Mouse (Mus musculus) urinary bladder, adult 2 months (tissue): Measurements from ENCODE around the gene Srrm3. TPM values are rescaled to one million over a fixed set of nuclear protein-coding genes. Genes with fewer than 3 reads are reported as not detected.

Experiments used
- DNase-seq: peaks from one replicate; pipeline ENCODE4 v3.0.0; 2022; ENCODE audit warnings: low spot score
- polyA plus RNA-seq: library from polyadenylated mRNA; depleted of rRNA; stranded (reverse); fragments of >200 nt; gene quantifications from 2 replicates; pipeline ENCODE4 v1.2.3, GENCODE M21; 2012

Srrm3 gene
- polyA plus RNA-seq, 1 experiment, result 0.12 TPM

DNA sequence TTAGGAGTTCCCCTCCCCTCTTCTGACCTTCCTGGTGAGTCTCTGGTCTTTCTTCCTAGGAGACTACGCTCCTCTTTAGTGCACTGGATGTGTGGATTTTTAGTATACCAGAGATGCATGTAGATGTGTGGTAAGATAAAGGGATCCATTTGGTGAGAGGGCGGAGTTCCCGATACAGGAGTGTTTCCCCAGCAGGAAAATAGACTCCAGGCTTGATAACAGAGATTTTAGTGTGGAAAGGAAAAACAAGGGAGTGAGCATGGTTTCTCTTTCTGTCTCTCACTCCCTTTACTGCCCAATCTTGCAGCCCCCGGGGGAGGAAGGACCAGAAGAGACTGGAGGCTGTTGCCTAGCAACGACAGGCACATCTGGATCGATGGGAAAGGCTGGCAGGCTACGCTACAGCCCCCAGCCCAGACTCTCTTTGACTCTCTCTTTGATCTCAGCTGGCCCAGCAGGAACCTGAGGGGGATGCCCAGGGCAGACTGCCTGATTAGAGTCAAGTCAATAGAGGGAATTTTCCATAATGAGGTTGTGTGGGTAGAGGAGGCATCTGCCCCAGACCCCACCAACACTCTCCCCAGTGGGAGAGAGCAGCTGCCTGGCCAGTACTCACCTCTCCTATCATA, 15.7 kb downstream of the Srrm3 start:
- no peak for DNase-seq

DNA sequence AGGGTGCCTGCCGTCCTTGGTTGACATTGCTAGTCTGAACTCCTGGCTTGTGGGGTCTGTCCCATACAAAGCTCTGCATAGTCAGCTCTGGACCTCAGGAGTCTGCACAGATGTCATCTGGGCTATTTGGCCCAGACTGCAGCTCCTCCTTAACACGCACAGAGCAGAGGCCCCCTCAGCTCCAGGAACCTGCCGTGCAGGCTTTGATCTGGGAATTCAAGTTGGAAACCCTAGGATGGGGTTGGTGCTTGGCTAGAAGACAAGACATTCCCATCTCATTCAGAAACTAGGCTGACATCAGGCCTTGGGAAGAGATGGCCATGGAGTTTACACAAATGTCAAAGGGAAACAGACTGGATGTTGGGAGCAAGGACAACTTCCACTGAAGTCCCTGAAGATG, 17.8 kb downstream of the Srrm3 start:
- DNase-seq, result no peak

DNA sequence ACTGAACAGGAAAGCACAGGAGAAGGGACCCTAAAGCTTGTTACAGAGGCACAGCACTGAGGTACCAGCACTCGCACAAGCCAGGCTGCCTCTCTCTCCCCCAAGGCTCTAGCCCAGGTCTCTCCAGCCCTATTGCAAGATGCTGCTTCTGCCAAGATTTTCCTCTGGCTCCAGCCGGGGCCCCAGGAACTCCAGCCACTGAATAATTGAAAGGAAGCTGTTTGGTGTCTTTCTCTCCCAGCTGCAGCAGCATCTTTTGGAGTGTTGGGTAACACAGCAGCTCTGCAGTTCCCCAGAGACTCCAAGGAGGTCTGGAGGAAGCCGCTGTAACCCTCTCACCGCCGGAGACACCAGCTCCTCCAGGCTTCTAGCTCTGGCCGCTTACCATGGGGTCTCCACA, 19.5 kb downstream of the Srrm3 start:
- no peak for DNase-seq

DNA sequence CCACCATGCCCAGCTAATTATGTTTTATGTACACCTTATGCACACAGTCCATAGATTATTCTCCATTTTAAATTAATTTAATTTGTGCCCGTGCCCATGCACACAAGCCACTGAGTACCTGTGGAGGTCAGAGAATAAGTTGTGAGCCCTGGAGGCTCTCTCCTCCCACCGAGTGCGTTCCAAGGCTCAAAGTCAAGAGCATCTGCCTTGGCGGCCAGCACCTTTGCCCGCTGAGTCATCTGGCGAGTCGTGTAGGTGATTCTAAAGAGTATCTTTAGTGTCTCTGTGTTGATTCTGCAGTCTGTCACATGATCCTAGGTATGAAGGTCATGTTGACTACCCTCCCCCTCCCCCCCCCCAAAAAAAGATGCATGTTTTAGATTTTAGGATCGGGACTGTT, 22.7 kb downstream of the Srrm3 start:
- no peak for DNase-seq

DNA sequence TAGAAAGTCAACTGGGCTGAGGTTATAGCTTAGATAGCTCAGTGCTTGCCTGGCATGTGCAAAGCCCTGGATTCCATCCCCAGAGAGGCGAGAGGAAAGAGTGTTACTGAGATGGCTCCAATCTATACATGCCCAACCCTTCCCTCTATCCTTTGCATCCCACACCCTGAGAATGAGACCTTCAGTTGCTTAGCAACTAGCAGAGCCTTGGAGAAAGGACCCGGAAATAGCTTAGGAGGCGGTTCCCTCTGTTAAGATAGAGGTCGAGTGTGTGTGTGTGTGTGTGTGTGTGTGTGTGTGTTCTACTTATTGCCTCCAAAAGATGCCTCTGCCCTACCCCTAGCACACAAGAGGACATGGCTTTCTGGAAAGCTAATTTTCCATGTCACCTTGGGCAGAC, 26.0 kb downstream of the Srrm3 start:
- DNase-seq, result no peak

DNA sequence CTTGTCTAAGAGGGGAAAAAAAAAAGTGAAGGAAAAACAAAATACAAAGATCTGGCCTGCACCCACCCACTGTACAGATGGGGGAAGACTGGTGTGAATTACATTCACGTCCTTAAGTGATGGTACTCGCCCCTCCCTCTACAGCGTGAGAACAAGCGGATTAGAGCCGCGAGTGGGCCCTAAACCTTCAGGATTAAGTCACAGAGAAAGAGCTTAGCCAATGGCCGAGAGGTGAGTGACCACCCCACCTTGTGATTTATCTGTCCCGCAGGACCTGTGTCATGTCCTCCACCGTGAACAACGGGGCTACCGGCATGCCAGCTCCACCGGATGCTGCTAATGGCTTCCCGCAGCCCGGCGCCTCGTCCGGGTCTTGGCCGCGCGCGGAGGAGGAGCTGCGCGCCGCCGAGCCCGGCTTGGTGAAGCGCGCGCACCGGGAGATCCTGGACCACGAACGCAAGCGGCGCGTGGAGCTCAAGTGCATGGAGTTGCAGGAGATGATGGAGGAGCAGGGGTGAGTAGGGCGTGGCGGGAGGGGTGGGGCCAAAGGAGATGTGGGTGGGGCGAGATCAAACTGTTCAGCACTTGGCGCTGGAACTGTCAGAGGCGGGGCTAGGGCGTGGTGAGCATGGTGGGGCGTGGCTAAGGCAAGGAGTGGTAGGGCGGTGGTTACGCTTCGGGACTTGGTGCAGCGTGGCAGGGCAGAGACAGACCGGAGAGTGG, 28.2 kb downstream of the Srrm3 start:
- no peak for DNase-seq

DNA sequence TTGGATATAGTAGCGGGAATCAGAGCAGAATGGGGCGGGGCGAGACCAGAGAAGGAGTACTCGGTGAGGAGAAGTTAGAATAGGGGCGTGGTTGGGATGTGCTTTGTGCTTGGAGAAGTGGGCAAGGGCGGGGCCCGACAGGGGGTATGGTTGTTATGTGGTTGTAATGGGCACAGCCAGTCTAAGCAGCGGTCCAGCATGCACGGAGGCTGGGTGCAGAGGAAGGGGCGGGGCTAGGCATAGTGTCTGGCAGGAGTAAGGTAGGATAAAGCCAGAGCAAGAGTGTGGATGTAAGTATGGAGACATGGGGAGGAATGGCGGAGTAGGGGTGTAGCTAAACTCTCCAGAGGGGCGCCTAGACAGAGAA, 28.8 kb downstream of the Srrm3 start:
- no peak for DNase-seq

DNA sequence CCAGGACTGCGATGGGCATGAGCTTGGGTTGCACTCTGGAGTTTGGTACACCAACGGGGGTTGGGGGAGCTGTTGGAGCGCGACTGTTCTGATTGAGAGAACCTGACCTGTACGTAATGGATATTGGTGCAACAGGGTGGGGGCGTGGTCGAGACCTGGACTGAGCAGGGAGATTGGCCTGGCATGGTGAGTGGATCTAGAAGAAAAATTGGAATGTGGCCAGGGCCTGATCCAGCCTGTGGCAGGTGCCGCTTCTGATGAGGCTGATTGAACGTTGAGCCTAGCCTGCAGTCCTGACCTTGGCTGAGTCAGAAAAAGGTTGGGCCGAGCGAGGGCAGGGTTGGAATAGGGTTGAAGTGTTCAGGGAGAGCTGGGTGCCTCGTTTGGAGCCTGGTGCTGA, 29.3 kb downstream of the Srrm3 start:
- no peak for DNase-seq

DNA sequence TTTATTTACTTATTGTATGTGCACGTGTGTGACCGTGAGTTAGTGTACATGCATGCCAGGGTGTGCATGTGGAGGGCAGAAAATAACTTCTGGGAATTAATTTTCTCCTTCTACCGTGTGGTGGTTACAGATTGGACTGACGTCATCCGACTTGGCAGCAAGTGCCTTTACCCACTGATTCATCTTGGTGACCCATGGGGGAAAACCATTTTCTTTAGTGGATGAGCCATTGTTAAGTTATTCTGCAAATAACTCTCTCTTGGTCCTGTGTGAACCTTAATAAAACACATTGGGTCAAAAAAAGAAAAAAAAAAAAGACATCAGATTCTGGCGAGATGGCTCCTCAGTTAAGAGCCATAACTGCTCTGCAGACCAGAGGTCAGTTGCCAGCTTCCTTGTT, 35.0 kb downstream of the Srrm3 start:
- DNase-seq, result no peak

DNA sequence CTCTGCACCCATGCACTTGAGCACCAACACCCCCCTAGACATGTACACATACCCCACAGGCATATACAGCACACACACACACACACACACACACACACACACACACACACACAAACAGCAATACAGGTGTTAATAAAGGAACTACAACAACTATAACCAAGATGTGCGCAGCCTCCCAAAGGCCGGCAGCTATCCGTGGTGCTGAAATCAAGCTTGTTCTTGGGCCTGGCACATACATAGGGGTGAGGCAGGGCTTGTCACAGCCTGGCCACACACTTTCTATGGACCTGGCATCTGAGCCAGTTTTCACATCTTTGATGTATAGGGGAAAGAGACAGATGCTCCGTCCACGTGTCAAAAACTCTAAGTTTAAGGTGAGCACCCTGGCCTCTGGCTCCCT, 36.7 kb downstream of the Srrm3 start:
- no peak for DNase-seq

DNA sequence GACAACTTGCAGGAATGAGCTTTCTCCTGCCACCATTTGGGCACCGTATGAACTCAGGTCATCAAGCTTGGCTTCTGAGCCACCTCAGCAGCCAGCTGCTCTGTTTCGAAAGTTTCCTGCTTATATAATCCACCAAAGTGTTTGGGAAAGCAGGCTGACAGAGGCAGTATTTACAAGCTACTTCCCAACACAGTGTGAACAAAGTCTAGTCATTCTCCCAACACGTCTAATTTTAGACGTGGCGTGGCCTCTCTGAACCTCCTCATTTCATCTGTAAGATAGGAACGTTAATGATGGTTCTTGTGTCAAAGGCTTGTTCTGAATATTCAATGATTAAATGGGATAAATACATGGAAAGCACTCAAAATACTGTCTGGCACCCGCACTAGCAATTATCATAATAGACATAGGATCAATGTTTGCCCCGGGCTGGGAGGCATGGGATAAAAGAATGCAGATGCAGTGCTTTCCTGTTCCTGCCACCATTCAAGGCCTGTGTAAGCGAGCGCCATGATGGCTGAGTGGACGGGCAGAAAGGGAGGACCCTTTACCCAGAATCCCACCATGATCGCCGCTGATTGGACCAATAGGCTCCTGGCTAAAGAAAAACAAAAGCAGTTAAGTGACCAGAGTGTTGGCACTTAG, 39.1 kb downstream of the Srrm3 start:
- no peak for DNase-seq

DNA sequence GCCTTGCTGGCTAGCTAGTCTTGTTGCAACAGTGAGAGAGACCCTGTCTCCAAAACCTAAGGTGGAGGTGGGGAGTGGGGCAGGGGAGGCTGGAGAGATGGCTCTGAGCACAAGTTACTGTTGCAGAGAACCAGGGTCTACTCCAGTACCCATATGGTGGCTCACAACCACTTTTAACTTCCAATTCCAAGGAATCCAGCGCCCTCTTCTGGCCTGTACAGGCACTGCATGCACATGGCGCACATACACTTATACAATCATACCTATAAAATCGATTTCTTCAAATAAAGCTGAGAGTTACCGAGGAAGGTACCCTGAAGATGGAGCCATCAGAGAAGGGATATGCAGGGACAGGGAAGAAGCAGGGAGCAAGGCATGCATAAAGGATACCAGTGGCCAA, 40.8 kb downstream of the Srrm3 start:
- no peak for DNase-seq

DNA sequence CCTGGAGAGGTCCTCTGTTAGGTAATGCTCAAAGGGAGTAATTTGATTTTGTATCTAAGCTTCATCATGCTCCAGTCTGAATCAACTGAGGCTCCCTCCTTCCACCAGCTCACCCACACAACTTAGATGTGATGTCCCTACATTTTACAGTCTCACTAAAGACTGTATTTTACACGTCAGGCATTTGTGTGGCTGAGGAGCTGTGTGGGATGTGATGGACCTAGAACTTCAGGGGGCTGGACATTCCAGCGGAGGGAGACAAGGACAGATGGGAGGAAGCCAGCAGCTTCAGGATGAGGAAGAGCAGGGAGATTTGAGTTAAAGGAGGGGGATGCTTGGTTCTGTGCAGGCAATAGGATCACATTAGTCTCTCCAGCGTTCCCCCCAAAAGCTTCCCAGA, 41.2 kb downstream of the Srrm3 start:
- DNase-seq, result no peak

DNA sequence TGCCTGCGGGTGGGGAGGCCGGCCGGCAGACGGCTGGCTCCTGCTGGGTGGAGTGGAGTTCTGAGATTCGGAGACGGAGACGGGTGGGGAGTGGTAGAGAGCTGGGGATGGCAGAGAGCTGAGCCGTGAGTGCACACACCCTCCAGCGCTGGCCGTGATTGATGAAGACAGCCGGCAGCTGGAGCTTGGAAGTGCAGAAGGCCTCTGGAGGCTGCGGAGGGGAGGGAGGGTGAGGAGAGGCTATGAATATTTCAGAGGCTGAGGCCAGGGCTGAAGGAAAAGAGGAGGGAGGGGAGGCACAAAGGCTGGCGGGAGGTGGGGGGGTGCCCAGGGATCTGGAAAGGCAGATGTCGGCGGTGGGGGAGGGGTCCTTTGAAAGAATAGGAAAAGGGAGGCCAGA, 44.3 kb downstream of the Srrm3 start:
- DNase-seq, result no peak

DNA sequence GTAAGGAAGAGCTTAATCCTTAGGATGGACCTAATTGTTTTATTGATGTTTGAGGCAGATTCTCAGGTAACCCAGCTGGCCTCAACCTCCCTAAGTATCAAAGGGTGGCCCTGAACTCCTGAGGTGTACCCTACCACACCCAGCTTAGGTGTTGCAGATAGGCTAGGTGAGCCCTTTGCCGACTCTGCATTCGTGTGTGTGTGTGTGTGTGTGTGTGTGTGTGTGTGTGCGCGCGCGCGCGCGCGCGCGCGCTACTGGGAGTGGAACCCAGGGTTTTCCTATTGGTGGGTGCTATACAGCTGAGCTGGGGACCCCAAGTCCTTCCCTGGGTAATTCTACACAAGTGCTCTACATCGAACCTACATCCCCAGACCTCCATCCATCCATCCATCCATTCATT, 44.8 kb downstream of the Srrm3 start:
- no peak for DNase-seq

DNA sequence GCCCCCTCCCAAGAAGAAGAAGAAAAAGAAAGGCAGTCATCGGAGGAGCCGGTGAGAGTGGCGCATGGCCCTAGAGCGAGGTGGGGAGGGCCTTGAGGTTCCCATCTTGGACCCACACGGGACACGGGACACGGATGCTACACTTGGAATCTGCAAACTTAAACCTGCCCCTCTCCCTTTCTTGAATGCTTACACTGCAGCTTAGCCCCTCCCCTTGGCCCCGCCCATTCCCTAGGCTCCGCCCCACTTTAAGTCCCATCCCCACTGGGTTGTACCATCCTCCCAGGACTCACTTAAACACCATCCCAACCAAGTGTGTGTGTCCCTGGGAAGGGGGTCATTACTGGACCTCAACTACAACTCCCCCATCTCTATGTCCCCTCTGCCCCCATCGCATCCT, 45.7 kb downstream of the Srrm3 start:
- DNase-seq, result no peak

DNA sequence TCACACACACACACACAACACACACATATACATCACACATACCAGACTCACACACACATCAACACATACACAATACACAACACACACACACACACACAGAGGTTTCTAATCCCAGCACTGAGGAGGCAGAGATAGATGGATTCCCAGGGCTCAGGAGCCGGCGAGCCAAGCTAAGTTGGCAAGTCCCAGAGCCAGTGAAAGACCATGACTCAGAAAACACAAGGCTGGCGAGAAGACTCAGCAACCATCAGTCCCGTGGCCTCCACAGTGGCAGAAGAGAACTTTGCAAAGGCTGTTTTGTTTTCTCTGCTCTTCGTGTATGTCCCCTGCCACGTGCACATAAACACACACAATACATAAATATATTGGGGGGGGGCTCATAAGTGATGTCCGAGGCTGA, 47.0 kb downstream of the Srrm3 start:
- no peak for DNase-seq

DNA sequence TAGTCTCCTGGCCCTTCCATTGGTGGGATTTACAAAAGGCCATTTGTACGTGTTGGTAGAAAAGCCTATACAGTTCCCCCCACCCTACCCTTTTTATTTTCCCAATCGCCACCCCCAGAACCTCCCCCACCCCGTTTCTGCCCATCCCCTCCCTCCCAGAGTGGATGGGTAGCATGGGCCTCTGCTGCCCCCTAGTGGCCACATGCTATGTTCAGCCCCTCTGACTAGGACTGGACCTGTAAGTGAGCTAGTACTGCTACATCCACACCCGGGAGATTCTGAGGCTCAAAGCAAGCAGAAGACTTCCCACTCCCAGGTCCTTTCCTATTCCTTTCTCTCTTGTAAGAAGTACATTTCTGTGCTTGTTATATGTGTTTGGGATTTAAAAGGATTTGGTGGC, 48.5 kb downstream of the Srrm3 start:
- peak; percentile 57 for DNase-seq

DNA sequence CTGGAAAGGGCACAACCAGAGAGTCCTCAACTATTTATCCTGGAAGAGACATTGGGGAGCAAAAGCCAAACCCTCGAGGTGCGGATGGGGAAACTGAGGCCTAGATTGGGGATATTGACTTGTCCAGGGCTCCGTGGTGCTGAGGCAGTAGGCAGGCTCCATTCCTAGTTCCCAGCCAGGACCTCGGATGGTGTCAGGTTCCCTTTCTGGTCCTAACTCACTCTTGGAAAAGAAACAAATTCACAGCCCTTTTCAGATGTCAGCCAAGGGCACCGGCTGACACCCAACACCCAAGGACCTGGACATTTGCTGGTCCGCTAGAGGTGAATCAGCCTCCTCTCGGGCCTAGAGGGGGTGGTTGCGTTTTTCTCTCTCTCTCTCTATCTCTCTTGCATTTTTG, 60.0 kb downstream of the Srrm3 start:
- DNase-seq, result no peak

DNA sequence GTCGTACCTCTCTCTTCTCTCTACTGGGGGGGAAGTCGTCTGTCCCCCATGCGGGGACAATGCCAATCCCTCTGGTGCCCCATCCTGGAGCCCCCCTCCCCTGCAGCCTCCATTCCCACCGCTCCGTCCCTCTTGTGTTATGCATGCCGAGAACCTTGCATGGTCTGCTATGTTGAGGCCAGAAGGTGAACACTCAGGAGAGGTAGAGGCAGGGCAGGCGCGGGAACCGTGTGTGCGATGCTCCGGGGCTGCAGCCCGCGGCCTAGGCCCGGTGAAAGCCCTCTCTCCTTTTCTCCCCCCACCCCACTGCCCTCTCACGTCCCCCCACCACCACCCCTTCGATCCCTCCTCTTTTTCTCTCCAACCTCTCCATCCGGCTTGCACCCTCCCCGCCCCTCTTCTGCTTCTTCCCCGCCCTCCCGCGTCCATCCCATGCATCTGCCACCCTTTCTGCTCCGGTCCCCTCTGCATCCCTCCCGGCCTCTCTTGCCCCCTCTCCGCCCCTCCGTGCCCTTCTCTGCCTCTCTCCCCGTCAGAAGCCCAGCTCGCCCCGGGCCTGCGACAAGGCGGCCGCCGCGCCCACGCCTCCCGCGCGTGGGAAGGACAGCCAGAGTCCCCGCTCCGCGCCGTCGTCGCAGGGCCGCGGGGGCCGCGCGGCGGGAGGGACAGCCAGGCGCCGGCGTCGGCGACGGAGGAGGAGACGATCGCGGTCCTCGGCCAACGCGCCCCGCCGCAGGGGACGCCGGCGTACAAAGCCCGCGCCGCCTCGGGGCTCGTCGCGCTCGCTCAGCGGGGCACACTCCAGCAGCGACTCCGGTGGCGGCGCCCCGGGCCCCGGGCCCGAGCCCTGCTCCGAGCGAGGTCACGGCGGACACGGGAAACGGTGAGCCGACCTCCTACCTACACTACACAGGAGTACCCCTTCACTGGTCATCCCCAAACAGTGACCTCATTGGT, 61.2 kb downstream of the Srrm3 start:
- DNase-seq, result no peak

DNA sequence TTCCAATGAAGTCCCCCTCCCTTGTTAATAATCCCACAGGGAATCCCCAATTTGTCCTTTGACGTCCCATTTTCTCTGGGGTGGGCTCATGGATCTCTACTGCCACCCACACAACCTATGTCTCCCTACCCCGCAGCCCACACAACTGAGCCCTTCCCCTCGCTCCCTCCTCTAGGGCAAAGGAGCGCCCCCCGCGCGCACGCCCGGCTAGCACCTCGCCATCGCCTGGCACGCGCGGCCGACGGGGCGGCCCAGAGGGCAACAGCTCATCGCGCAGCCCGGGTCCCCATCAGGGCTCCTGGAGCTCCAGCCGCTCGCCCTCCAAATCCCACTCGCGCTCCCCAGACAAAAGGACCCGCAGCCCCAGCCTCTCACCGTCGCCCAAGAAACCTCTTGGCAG, 62.0 kb downstream of the Srrm3 start:
- no peak for DNase-seq

DNA sequence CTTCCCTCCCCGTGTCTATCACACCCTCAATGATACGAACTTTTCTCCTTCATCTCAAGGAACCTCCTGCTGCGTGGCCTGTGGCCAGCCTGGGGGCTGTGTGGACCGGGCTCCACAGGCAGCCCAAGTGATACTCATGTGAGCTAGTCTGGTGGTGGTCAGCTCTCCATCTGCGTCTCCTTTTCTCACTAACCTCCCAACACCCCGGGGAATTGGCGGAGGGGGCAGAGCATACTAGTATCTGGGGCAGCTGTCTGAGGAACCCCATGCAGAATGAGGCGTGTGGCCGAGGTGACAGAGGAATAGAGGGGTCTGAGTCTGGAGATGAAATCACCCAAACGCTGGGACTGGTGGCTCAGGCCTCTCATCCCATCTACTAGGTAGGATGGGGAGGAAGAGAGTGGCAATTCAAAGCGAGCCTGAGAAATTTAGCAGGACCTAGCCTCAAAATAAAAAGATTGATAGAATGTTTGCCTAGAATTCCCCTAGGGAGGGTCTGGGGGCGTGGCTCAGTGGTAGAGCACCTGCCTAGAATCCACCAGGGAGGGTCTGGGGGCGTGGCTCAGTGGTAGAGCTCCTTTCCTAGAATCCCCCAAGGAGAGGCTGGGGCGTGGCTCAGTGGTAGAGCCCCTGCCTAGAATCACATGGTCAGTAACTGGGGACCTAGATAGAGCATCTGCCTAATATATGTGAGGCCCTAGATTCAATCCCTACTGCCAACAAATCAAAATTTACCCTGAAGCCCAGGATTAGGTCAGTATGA, 63.2 kb downstream of the Srrm3 start:
- no peak for DNase-seq
